Mouse (Mus musculus) heart, postnatal 0 days (tissue): Measurements from ENCODE around the gene Wnk1.

Source experiments
- CTCF ChIP-seq: IDR thresholded peaks from 2 replicates; pipeline ENCODE4 v1.5.1; 2016; ENCODE audit warnings: antibody characterized with exemption, control low read depth, low read depth
- EP300 ChIP-seq: IDR thresholded peaks from 2 replicates; pipeline ENCODE4 v1.6.1; 2016; ENCODE audit warnings: antibody characterized with exemption, low read depth

- TF ChIP-seq CTCF = no peak
- TF ChIP-seq EP300 = no peak
Observed at GRCm38 (mm10) chr6:120013125-120013524, 25.3 kb downstream of the Wnk1 start.
